Mouse (Mus musculus): ENCODE results near the gene Slc22a14.

DNA sequence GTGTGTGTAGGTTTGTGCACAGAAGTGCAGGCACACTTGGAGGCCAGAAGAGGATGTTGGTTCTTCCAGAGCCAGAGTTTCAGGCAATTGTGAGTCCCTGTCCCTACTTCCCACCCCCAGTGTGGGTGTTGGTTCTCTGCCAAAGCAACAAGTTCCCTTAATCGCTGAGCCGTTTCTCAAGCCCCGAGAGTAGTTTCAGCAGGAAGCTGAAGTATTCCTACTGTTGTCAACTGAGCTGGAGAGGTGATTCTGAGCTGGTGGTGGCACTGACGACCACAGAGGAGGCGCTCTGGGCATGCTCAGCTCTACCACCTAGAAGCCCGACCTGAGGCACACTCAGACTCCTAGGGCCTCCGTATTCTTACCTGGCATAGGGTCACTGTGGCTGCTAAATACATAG, at the start of gene Slc22a14:
- TF ChIP-seq CTCF (IDR thresholded peaks at IDR 0.05; ENCODE audit: low read depth, low read length) (no peak), POLR2A (IDR thresholded peaks at IDR 0.05; ENCODE audit: insufficient read depth, low read length) (no peak), EP300 (IDR thresholded peaks at IDR 0.05; ENCODE audit: insufficient read depth, low read depth, low read length) (no peak)
